Mouse (Mus musculus): Measurements from ENCODE around the gene 1700016K19Rik. TPM values are rescaled to one million over a fixed set of nuclear protein-coding genes. Genes with fewer than 3 reads are reported as not detected.

1700016K19Rik gene
- polyA plus RNA-seq (2012; rRNA removed) (0.58 and 0.87 TPM in 2 replicates), polyA plus RNA-seq (2014; fragmentation: Nextera tagmentation; extraction: Ambion mirVana) (0.44 and 0.76 TPM in 2 replicates)

DNA sequence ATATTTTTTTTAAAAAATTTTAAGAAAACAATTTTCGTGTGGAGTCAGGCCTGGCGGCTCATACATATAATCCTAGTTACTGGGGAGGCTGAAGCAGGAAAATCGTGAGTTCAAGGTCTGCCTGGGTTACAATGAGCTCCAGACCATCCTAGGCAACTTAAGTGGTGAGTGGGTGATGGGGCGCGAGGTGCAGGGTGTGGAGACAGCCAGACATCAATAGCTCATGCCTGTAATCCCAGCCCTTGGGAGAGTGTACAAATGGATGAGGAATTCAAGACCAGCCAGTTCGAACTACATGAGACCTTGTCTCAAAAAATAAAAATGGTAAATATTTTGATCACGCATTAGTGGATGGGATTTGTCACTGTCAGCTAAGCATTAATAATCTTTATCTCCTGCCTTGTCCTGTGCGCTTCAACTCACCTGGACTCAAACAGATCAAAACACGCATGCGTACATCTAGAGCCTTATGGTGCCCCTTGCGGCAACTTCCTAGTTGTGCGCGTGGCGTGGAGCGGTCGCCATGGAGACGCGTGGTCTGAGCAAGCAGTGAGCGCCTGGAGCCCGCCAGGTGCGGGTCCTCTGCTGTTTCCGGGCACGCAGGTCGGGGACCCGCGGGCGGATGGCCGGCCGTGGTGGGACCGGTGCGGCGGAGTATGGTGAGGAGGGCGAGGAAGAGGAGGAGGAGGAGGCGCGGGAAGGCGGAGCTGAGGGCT lies at the start of gene 1700016K19Rik:
1700016K19Rik (plus strand) TSS at position 473 of the 716 bp plus-strand sequence.
- WGBS = 12% methylated on average over 36 of the region's 36 CpGs
- no peaks in the 10 kb centered on the region for H3K9me3 ChIP-seq (ENCODE audit: control insufficient read depth, low read length)
- DNase-seq (ENCODE audit: low spot score) (peak; percentile 81), ATAC-seq (ENCODE audit: low FRiP score, low read depth) (peak; percentile 78; the same call in 1 of the 2 replicates)
- no peak within 1 kb of the TSS for H3K27ac ChIP-seq (replicated peaks; ENCODE audit: low read depth, low read length)
- no peaks in the 10 kb centered on the region for H3K36me3 ChIP-seq (ENCODE audit: control insufficient read depth, insufficient read depth, low read length)
- TF ChIP-seq POLR2A (IDR thresholded peaks at IDR 0.05; ENCODE audit: borderline replicate concordance, extremely low read depth, insufficient read depth, insufficient read length) = no peak
- H3K4me3 ChIP-seq (replicated peaks; ENCODE audit: low read length) = peak within 1 kb of the TSS; percentile 53
- no peaks in the 10 kb centered on the region for H3K27me3 ChIP-seq (ENCODE audit: control insufficient read depth, insufficient read depth, low read length)
- peak within 1 kb of the TSS; percentile 88 for H3K4me2 ChIP-seq (replicated peaks; ENCODE audit: low read depth, low read length, severe bottlenecking)
- H3K9ac ChIP-seq (ENCODE audit: low read depth, low read length, severe bottlenecking) = peak within 1 kb of the TSS; percentile 56
- 0 out of 2 replicates have a peak, but pooled peaks cover 3% of the 10 kb centered on the region for H3K4me1 ChIP-seq (ENCODE audit: control insufficient read depth, insufficient read depth, low read length)

DNA sequence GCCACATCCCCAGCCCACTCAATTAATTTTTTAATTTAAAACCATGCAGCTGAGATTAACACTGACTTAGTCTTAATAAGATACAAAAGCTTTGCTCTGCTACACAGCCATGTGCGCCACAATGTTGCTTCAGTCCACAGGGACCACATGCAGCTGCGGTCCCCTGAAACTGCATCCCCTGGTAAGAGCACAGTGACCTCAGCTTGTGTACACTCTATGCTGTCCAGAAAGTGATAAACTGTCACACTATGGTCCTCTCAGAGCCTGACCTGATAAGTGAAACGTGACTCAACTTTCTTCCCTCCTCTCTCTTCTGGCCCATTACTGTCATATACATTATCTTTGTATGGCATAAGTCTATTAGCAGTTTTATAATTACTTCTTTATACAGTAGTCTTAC lies 49.3 kb upstream of the 1700016K19Rik start:
- Histone ChIP-seq H3K27ac (replicated peaks; ENCODE audit: low read depth, low read length) (no peak overlapping the region), H3K4me3 (replicated peaks; ENCODE audit: low read length) (no peak overlapping the region), H3K27me3 (ENCODE audit: control insufficient read depth, insufficient read depth, low read length) (no peaks in the 10 kb centered on the region), H3K4me1 (ENCODE audit: control insufficient read depth, insufficient read depth, low read length) (peaks cover 12% of the 10 kb centered on the region), H3K36me3 (ENCODE audit: control insufficient read depth, insufficient read depth, low read length) (no peaks in the 10 kb centered on the region), H3K4me2 (replicated peaks; ENCODE audit: low read depth, low read length, severe bottlenecking) (no peak overlapping the region), H3K9ac (ENCODE audit: low read depth, low read length, severe bottlenecking) (no peak overlapping the region), H3K9me3 (ENCODE audit: control insufficient read depth, low read length) (no peaks in the 10 kb centered on the region)
- no peak for TF ChIP-seq POLR2A (IDR thresholded peaks at IDR 0.05; ENCODE audit: borderline replicate concordance, extremely low read depth, insufficient read depth, insufficient read length)
- ATAC-seq (ENCODE audit: low FRiP score, low read depth) = no peak
- WGBS = 82% methylated on average over 3 of the region's 3 CpGs
- no peak for DNase-seq (ENCODE audit: low spot score)

DNA sequence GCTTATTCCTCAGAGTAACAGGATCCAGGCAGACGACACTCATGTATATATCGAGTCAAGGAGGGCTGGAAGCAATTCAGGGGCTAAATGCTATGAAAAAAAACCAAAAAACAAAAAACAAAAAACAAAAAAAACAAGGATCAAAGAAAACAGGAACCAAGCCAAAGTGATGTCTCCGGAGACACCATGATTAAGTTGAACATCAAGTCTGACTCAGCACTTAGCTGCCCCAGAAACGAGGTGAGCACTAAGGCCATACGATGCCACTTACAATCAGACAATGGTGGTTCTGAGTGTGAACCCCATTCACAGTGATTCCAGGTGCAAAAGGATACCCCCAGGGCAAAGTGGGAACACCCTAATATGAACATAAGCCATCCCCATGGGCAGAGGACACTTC lies 47.8 kb upstream of the 1700016K19Rik start:
- ATAC-seq (ENCODE audit: low FRiP score, low read depth) = no peak
- TF ChIP-seq POLR2A (IDR thresholded peaks at IDR 0.05; ENCODE audit: borderline replicate concordance, extremely low read depth, insufficient read depth, insufficient read length) = no peak
- Histone ChIP-seq H3K27me3 (ENCODE audit: control insufficient read depth, insufficient read depth, low read length) (no peaks in the 10 kb centered on the region), H3K9me3 (ENCODE audit: control insufficient read depth, low read length) (no peaks in the 10 kb centered on the region), H3K9ac (ENCODE audit: low read depth, low read length, severe bottlenecking) (no peak overlapping the region), H3K4me1 (ENCODE audit: control insufficient read depth, insufficient read depth, low read length) (peaks cover 9% of the 10 kb centered on the region), H3K4me3 (replicated peaks; ENCODE audit: low read length) (no peak overlapping the region), H3K4me2 (replicated peaks; ENCODE audit: low read depth, low read length, severe bottlenecking) (no peak overlapping the region), H3K27ac (replicated peaks; ENCODE audit: low read depth, low read length) (no peak overlapping the region), H3K36me3 (ENCODE audit: control insufficient read depth, insufficient read depth, low read length) (no peaks in the 10 kb centered on the region)
- DNase-seq (ENCODE audit: low spot score) = no peak
- 64% methylated on average over 5 of the region's 5 CpGs for WGBS

DNA sequence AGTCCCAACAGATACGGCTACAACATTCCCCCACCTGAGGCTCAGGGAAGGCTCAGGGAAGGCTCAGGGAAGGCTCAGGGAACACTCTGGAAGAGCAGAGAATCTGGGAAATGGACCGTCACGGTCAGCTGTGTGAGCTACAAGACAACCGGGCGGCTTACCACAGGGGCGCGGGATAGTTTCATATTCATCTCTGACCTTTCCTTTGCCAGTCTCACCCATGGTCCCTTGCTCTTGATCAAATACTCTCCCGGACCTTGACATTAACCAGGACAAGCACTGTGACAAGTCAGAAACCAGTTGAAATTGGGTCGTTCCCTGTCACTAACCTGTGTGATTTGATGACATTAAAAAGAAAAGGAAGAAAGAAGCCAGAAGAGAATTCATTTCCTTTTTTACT lies 44.8 kb upstream of the 1700016K19Rik start:
- no peak overlapping the region for H3K9ac ChIP-seq (ENCODE audit: low read depth, low read length, severe bottlenecking)

DNA sequence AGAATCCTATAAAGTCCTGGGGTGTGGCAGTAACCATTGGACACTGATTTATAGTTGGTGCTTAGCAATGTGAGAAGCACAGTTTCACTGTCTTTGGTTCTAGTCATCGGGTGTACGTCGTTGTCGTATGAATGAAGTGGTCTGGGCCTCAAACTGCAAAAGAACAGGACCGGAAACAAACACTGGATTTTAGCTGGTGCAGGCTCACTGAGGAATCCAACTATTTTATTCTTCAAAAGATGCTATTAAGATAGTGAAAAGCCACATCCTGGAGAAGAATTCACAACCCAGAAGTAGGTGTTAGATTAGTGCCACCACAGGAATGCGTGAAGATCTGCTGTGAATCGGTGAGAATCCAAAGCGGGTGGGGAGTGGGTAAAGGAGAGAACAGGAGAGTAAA lies 43.1 kb upstream of the 1700016K19Rik start:
- WGBS = 67% methylated on average over 8 of the region's 8 CpGs
- ATAC-seq (ENCODE audit: low FRiP score, low read depth) = no peak

More for the DNA sequence above, 44.8 kb upstream of the 1700016K19Rik start:
- ATAC-seq (ENCODE audit: low FRiP score, low read depth) (no peak), DNase-seq (ENCODE audit: low spot score) (no peak)
- H3K4me2 ChIP-seq (replicated peaks; ENCODE audit: low read depth, low read length, severe bottlenecking) = no peak overlapping the region
- H3K9me3 ChIP-seq (ENCODE audit: control insufficient read depth, low read length) = no peaks in the 10 kb centered on the region
- no peak overlapping the region for H3K4me3 ChIP-seq (replicated peaks; ENCODE audit: low read length)
- H3K4me1 ChIP-seq (ENCODE audit: control insufficient read depth, insufficient read depth, low read length) = no peaks in the 10 kb centered on the region
- H3K27ac ChIP-seq (replicated peaks; ENCODE audit: low read depth, low read length) = no peak overlapping the region
- no peaks in the 10 kb centered on the region for H3K36me3 ChIP-seq (ENCODE audit: control insufficient read depth, insufficient read depth, low read length)
- WGBS = 88% methylated on average over 9 of the region's 9 CpGs
- TF ChIP-seq POLR2A (IDR thresholded peaks at IDR 0.05; ENCODE audit: borderline replicate concordance, extremely low read depth, insufficient read depth, insufficient read length) = no peak
- no peaks in the 10 kb centered on the region for H3K27me3 ChIP-seq (ENCODE audit: control insufficient read depth, insufficient read depth, low read length)

More for the DNA sequence above, 43.1 kb upstream of the 1700016K19Rik start:
- Histone ChIP-seq H3K27me3 (ENCODE audit: control insufficient read depth, insufficient read depth, low read length) (no peaks in the 10 kb centered on the region), H3K4me2 (replicated peaks; ENCODE audit: low read depth, low read length, severe bottlenecking) (no peak overlapping the region), H3K27ac (replicated peaks; ENCODE audit: low read depth, low read length) (no peak overlapping the region), H3K36me3 (ENCODE audit: control insufficient read depth, insufficient read depth, low read length) (no peaks in the 10 kb centered on the region), H3K4me1 (ENCODE audit: control insufficient read depth, insufficient read depth, low read length) (no peaks in the 10 kb centered on the region), H3K4me3 (replicated peaks; ENCODE audit: low read length) (no peak overlapping the region), H3K9me3 (ENCODE audit: control insufficient read depth, low read length) (no peaks in the 10 kb centered on the region), H3K9ac (ENCODE audit: low read depth, low read length, severe bottlenecking) (no peak overlapping the region)
- no peak for TF ChIP-seq POLR2A (IDR thresholded peaks at IDR 0.05; ENCODE audit: borderline replicate concordance, extremely low read depth, insufficient read depth, insufficient read length)
- no peak for DNase-seq (ENCODE audit: low spot score)

Measured in limb, embryonic 14.5 days (tissue).